Mouse (Mus musculus) gastrocnemius, postnatal 4 days (tissue): ENCODE results near the gene Gm20716. TPM values are rescaled to one million over a fixed set of nuclear protein-coding genes. Genes with fewer than 3 reads are reported as not detected.
A peak's percentile ranks its signal among the peaks of the same experiment; 100 is the strongest.

Experiments used
- DNase-seq, 2 experiments: peaks; one replicate each; pipeline ENCODE4 v3.0.0; 2021 to 2022; ENCODE audit warnings: low spot score in 2 of 2, mixed read lengths in 2 of 2
- long read RNA-seq, 2 experiments: library from polyadenylated mRNA; stranded (forward); transcript quantifications; one replicate each; pipeline ENCODE4 v2.0.0; 2021
- total RNA-seq, 2 experiments: library from RNA; stranded (reverse); gene quantifications; 2 replicates each; pipeline ENCODE4 v1.2.3; 2021

The Gm20716 gene
- 10 to 100 TPM; 23.3 to 26.0 TPM for total RNA-seq
- long read RNA-seq, experiment 1, partial matches to known transcripts = 20 of 33 reads
- long read RNA-seq, experiment 1, other reads (novel, unspliced or antisense) = 13 of 33 reads
- long read RNA-seq, experiment 2, partial matches to known transcripts = 1 of 8 reads
- long read RNA-seq, experiment 2, other reads (novel, unspliced or antisense) = 7 of 8 reads

DNA sequence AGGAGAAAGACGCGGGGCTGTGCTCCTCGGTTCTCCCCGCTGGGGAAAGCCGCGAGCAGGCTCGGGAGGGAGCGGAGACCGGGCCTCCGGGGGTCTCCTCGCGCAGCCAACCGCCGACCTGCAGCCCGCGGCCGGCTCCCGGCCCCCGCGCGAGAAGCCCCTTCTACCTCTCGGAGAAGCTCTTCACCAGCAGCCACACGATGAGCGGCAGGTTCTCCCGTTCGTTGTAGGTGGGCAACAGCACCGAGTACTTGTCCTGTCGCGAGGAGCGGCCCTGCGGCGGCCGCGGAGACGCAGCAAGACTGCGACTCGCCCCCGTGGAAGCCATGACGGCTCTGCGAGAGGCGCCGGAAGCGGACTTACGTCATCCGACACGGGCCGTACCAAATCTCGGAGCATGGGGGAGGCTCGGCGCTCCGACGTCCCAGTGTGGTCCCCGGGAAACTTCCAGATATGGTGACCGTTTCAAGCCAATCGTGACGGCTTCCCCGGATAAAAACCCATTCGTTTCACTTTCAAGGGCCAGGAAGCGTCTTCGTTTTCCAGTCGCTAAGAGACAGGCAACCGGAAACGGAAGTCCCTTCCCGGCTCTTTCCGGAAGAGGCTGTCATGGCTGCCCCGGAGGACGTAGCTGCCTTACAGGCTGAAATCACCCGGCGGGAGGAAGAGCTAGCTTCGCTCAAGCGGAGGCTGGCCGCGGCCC is at the start of gene Gm20716, which contains the start of the genes Dpm1 and Mocs3:
Gm20716 (minus strand) TSS at position 339 of the 703 bp plus-strand sequence.
Dpm1 (minus strand) TSS at position 566 of the 703 bp plus-strand sequence.
Mocs3 (plus strand) TSS at position 597 of the 703 bp plus-strand sequence.
- DNase-seq = peak; percentile 63 to 86

- peak; percentile 56 to 73 for DNase-seq
Measured at GRCm38 (mm10) chr2:168274374-168274935, 44.3 kb upstream of the Gm20716 start.

GRCm38 (mm10) chr2:168273387-168273786 is 43.2 kb upstream of the Gm20716 start:
- DNase-seq = no peak

- no peak for DNase-seq
Measured at GRCm38 (mm10) chr2:168268033-168268432, 37.9 kb upstream of the Gm20716 start.

- DNase-seq = no peak
Measured at GRCm38 (mm10) chr2:168260900-168261299, 30.7 kb upstream of the Gm20716 start.

GRCm38 (mm10) chr2:168260124-168260523 is 30.0 kb upstream of the Gm20716 start:
- no peak for DNase-seq

- no peak for DNase-seq
Measured at GRCm38 (mm10) chr2:168259046-168259445, 28.9 kb upstream of the Gm20716 start.

GRCm38 (mm10) chr2:168257188-168257587 is 27.0 kb upstream of the Gm20716 start:
- DNase-seq = no peak

- DNase-seq = no peak
Measured at GRCm38 (mm10) chr2:168256506-168256905, 26.3 kb upstream of the Gm20716 start.

DNA sequence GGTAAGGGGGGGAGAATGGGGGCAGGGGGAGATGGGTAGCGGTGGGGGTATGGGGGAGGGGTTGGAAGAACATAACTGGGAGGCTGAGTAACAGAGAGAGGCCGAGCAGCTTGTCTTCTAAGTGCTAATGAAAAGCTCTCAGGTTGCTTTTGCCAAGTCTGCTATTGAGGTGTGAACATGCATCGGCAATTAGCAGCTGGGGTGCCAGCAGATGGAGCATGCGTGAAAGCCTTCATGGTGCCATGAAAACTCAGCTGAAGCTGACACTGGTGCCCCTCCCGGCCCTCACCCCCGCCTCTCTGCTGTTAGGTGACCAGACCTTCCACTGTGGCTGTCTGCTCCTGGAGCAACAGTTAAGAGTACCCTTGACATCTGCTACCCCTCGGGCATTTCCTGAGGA is 23.7 kb upstream of the Gm20716 start:
- DNase-seq = no peak

DNA sequence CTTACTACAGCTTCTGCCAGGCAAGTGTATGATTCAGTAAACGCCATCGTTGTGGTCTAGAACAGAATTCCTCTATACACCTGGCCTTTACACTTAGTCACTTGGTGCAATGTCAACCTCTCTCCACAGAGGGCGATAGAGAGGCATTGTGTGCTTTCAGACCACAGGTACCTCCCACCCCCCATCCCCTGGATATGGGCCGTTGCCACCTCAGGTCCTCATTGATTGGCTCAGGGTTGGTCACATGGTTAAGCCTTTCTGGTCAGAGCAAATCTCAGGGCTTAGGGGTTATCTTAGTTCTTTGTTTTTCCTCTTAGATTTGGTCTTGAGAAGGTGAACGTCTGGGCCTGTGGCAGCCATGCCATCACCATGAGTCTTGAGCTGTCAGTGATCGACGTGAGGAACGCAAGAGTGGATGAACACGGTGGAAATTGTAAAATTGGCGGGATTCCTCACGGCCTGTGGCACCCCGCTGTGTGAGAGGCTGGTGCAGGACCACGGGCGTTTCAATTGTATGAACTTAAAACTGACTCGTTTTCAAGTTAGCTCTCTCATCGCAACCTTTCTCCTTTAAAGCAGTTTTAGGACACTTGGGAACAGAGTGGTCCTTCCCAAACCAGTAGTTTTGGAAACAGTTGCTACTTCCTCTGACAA is 22.6 kb upstream of the Gm20716 start:
- DNase-seq = no peak

DNA sequence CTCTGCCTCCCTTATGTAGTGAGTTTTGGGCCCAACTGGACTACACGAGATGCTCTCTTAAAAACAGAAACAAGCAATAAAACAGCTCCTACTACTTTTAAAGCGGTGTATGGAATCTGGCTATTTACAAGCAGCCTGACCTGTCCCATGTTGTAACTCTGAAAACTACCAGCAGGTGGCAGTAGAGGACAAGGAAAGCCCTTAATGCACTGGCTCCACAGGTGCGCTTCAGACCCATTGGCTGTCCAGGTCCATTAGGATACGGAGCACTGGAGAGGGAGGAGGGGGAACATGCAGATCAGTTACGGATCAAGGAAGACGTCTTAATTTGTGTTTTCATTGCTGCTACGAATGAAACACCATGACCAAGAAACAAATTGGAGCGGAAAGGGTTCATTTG is 20.1 kb upstream of the Gm20716 start:
- DNase-seq = peak; percentile 50 to 75

- DNase-seq = no peak
Measured at GRCm38 (mm10) chr2:168248856-168249245, 18.7 kb upstream of the Gm20716 start.

- DNase-seq = no peak
Measured at GRCm38 (mm10) chr2:168248167-168248855, 18.1 kb upstream of the Gm20716 start.

DNA sequence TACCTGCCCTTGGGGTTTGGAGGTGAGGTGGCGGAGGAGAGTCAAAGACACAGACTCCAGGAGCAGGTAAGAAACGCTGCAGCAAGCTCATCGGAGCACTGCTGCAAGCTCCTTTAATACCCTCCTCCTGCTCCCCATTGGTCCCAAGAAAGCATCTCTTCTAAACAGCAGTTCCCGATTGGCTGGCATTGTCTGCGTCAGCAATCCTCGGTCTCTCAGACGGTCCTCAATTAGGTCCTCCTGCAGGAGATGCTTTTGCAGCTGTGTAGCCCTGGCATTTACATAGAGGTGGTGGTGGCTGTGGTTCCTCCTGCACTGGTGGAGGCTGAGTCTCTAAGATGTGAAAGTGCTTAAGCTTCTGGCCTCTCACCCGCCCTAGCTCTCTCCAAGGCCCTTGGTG is 15.4 kb upstream of the Gm20716 start:
- no peak for DNase-seq

DNA sequence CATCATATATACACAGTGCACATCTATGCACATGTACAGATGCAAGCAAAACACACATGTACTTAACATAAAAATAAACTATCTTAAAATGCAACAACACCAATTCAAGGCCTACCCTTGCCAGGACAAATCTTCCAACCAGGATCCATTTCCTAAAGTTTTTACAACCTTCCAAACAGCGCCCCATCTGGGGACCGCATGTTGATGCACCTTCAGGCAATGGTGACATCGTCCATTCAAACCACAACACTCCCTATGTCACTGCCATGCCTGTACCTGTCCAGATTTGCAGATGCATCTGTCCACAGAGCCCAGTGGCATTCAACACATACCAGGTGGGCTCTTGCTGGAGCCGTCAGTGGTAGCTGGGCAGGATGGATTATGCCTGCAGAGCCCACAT is 13.1 kb upstream of the Gm20716 start:
- no peak for DNase-seq

DNA sequence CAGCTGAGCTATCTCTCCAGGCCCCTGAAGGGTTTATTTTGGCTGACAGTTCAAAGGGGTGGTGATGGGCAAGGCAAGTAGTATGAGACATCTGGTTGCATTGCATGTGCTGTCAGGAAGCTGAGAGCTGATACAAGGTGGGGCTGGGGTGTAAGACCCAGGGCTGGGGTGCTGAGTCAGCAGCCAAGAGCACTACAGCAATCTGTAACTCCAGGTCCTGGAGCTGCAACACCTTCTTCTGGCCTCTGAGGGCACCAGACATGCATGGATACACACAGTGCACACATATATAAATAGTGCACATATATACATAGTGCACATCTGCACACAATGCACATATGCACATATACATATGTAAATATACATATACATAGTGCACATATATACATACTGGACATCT is 12.7 kb upstream of the Gm20716 start:
- DNase-seq = no peak

DNA sequence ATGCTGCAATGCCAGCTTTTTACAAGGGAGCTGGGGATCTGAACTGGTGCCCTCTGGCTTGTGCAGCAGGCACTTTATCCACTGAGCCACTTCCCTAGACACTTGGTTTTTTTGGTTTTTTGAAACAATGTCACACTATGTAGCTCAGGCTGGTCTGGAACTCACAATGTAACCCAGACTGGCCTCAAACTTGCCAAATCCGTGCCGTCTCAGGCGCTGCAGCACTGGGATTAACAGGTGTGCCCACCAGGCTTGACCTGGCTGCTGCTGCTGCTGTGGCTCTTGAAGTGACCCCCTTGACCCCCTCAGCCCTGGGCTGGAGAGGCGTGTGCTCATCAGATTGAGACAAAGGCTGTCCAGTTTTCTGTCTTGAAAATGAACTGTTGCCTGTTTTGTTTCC is 8.2 kb upstream of the Gm20716 start:
- no peak for DNase-seq

DNA sequence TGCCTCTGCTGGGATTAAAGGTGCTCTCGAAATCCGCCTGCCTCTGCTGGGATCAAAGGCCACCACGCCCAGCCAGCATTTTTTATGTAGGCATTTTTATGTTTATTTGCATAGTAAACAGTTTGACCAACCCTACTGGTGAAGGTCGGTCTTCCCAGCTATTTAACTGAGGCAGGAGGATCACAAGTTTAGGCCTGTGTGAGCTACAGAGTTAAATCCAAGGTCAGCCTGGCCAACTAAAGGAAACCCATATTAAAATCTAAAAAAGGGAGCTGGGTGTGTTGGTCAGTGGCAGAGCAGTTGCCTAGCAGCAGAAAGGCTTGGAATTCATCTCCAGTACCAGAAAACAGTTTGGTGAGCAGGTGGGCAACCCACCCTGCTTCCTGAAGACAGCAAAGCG is 3.1 kb upstream of the Gm20716 start:
- no peak for DNase-seq

- peak in 1 of 2 experiments; percentile 21 for DNase-seq
Measured at GRCm38 (mm10) chr2:168231471-168231829, 1.3 kb upstream of the Gm20716 start.

DNA sequence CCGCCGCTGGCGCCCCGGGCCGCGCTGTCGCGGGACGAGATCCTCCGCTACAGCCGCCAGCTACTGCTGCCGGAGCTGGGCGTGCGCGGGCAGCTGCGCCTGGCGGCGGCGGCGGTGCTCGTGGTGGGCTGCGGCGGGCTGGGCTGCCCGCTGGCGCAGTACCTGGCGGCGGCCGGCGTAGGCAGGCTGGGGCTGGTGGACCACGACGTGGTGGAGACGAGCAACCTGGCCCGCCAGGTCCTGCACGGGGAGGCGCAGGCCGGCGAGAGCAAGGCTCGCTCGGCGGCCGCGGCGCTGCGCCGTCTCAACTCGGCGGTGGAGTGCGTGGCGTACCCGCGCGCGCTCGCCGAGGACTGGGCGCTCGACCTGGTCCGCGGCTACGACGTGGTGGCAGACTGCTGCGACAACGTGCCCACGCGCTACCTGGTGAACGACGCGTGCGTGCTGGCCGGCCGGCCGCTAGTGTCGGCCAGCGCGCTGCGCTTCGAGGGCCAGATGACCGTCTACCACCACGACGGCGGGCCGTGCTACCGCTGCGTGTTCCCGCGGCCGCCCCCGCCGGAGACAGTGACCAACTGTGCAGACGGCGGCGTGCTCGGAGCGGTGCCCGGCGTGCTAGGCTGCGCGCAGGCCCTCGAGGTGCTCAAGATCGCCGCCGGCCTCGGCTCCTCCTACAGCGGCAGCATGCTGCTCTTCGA is 758 bp upstream of the Gm20716 start:
- peak; percentile 21 to 37 for DNase-seq
